Mouse (Mus musculus): Measurements from ENCODE around the gene Ppm1e. TPM values are rescaled to one million over a fixed set of nuclear protein-coding genes. Genes with fewer than 3 reads are reported as not detected.

The Ppm1e gene
- total and polyA plus RNA-seq, 3 experiments, result 0.64 to 0.86 (median 0.74) TPM

DNA sequence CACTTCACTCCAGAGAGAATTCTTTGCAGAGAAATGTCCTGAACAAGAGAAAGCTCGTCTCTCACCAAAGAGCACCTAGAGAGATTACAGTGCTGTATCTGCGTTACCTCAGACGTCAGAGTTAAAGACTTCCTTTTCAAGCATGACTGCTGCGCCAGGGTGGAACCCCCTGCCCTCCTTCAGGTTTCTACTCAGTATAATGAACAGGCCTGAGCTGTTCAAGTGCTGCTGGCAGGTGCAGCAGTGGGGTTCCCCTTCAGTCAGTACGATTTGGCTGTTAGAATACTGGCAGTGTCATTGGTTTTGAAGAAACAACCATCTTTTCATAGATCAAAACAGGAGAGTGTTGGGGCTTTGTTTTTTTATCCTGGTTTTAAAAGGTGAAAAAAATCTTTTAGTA is 131.8 kb downstream of the Ppm1e start:
- no peaks in the 10 kb centered on the region for H3K9me3 ChIP-seq (replicated peaks; ENCODE audit: low read length)
- H3K4me3 ChIP-seq (replicated peaks in 1 of 3; ENCODE audit: low read depth in 2 of 3, low read length in 2 of 3, poor library complexity in 1 of 3), result no peak overlapping the region
- in situ Hi-C loops (cut with MboI; ENCODE audit: low pct_ligation_motif_present, low pct_unique_long_range_greater_than_20kb, low sequenced_read_pairs) (loop anchor here (10.0 kb wide), 1 partner anchor 178 kb away; the partner anchor contains the start of genes Rad51c and Tex14), dilution Hi-C loops (cut with MboI; ENCODE audit: extremely low pct_ligation_motif_present, extremely low pct_unique_long_range_greater_than_20kb, low sequenced_read_pairs) (no loop called here)
- DNase-seq (ENCODE audit: extremely low read depth), result peak; percentile 83
- no peak overlapping the region for H3K27ac ChIP-seq (ENCODE audit: insufficient read depth, low read depth)
- H3K4me2 ChIP-seq (ENCODE audit: insufficient read depth, low read depth, poor library complexity, severe bottlenecking), result no peak overlapping the region
- no peaks in the 10 kb centered on the region for H3K79me2 ChIP-seq (replicated peaks; ENCODE audit: control insufficient read depth, extremely low read depth, insufficient read depth, poor library complexity, severe bottlenecking)
- 0 out of 2 replicates have a peak, but pooled peaks have one; percentile 36 for TF ChIP-seq ETS1 (conservative IDR thresholded peaks at IDR 0.05; ENCODE audit: low read depth, low read length)
- TF ChIP-seq CHD1 (IDR thresholded peaks at IDR 0.05; ENCODE audit: low read depth, low read length), result no peak
- H3K27me3 ChIP-seq (replicated peaks), result no peaks in the 10 kb centered on the region
- H3K4me1 ChIP-seq (ENCODE audit: control insufficient read depth in 1 of 2, insufficient read depth in 2 of 2), result peaks cover 2 to 45% of the 10 kb centered on the region in 2 experiments; a peak in 3 of 4 replicates
- peaks cover 16 to 57% of the 10 kb centered on the region in 2 experiments for H3K36me3 ChIP-seq (replicated peaks in 1 of 2; ENCODE audit: control insufficient read depth in 1 of 2, insufficient read depth in 1 of 2, low read length in 1 of 2)
- no peak overlapping the region for H3K9ac ChIP-seq (ENCODE audit: insufficient read depth, low read depth)

DNA sequence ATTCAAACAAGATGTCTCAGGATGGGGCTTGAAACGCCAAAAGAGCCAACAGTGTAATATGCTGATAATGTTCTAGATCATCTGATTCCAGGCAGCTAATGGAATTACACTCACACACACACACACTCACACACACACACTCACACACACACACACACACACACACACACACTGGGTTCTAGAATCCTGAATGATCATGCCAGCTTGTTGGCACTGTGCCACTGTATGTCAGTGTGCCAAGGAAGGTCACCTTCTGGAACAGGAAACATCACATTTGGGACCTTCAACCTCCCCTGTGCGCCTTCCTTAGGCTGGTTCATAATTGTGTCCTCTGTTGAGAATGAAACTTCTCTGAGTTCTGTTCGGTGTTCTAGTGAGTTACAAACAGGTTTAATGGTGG is 136.1 kb downstream of the Ppm1e start:
- Histone ChIP-seq H3K79me2 (replicated peaks; ENCODE audit: control insufficient read depth, extremely low read depth, insufficient read depth, poor library complexity, severe bottlenecking) (no peaks in the 10 kb centered on the region), H3K36me3 (replicated peaks in 1 of 2; ENCODE audit: control insufficient read depth in 1 of 2, insufficient read depth in 1 of 2, low read length in 1 of 2) (peaks cover 29 to 75% of the 10 kb centered on the region in 2 experiments), H3K4me2 (ENCODE audit: insufficient read depth, low read depth, poor library complexity, severe bottlenecking) (no peak overlapping the region), H3K4me3 (replicated peaks in 1 of 3; ENCODE audit: low read depth in 2 of 3, low read length in 2 of 3, poor library complexity in 1 of 3) (no peak overlapping the region), H3K27me3 (replicated peaks) (no peaks in the 10 kb centered on the region), H3K9ac (ENCODE audit: insufficient read depth, low read depth) (no peak overlapping the region), H3K27ac (ENCODE audit: insufficient read depth, low read depth) (no peak overlapping the region), H3K9me3 (replicated peaks; ENCODE audit: low read length) (no peaks in the 10 kb centered on the region), H3K4me1 (ENCODE audit: control insufficient read depth in 1 of 2, insufficient read depth in 2 of 2) (peaks cover 2 to 30% of the 10 kb centered on the region in 2 experiments; a peak in 3 of 4 replicates)
- dilution Hi-C loops (cut with MboI; ENCODE audit: extremely low pct_ligation_motif_present, extremely low pct_unique_long_range_greater_than_20kb, low sequenced_read_pairs) (no loop called here), in situ Hi-C loops (cut with MboI; ENCODE audit: low pct_ligation_motif_present, low pct_unique_long_range_greater_than_20kb, low sequenced_read_pairs) (loop anchor here (10.0 kb wide), 1 partner anchor 182 kb away; the partner anchor contains the start of genes Rad51c and Tex14)
- DNase-seq (ENCODE audit: extremely low read depth), result no peak
- TF ChIP-seq MXI1 (IDR thresholded peaks at IDR 0.05; ENCODE audit: low read depth, low read length) (no peak), UBTF (IDR thresholded peaks at IDR 0.05; ENCODE audit: low read depth, low read length) (no peak), ELF1 (IDR thresholded peaks at IDR 0.05; ENCODE audit: low read depth, low read length) (no peak), KAT2A (IDR thresholded peaks at IDR 0.05; ENCODE audit: insufficient replicate concordance, low read length) (no peak), MAZ (IDR thresholded peaks at IDR 0.05; ENCODE audit: low read depth, low read length) (no peak), EP300 (IDR thresholded peaks at IDR 0.05; ENCODE audit: low read length) (no peak), CTCF (conservative IDR thresholded peaks at IDR 0.05 in 1 of 2, IDR thresholded peaks at IDR 0.05 in 1 of 2; ENCODE audit: low read depth in 2 of 2, low read length in 2 of 2) (no peak), JUND (conservative IDR thresholded peaks at IDR 0.05; ENCODE audit: low read depth, low read length) (no peak), ZKSCAN1 (IDR thresholded peaks at IDR 0.05; ENCODE audit: borderline replicate concordance, low read depth, low read length) (no peak), PAX5 (IDR thresholded peaks at IDR 0.05; ENCODE audit: low read length) (no peak), CHD2 (IDR thresholded peaks at IDR 0.05; ENCODE audit: low read length) (no peak), TCF12 (IDR thresholded peaks at IDR 0.05; ENCODE audit: low read depth, low read length) (no peak)
